Mouse (Mus musculus): ENCODE data around the gene Aak1. TPM values are rescaled to one million over a fixed set of nuclear protein-coding genes. Genes with fewer than 3 reads are reported as not detected.

Gene Aak1
- polyA plus RNA-seq (2015; fragmentation: Nextera tagmentation; extraction: Ambion mirVana): 4.6 and 4.8 TPM in 2 replicates

GRCm38 (mm10) chr6:86848915-86849644 is at the start of gene Aak1:
Gene Aak1 (plus strand): TSS chr6:86849517.

GRCm38 (mm10) chr6:87008887-87009286 is 159.6 kb downstream of the Aak1 start, which contains the start of gene Nfu1:
Gene Nfu1 (plus strand): TSS chr6:87009236.

DNA sequence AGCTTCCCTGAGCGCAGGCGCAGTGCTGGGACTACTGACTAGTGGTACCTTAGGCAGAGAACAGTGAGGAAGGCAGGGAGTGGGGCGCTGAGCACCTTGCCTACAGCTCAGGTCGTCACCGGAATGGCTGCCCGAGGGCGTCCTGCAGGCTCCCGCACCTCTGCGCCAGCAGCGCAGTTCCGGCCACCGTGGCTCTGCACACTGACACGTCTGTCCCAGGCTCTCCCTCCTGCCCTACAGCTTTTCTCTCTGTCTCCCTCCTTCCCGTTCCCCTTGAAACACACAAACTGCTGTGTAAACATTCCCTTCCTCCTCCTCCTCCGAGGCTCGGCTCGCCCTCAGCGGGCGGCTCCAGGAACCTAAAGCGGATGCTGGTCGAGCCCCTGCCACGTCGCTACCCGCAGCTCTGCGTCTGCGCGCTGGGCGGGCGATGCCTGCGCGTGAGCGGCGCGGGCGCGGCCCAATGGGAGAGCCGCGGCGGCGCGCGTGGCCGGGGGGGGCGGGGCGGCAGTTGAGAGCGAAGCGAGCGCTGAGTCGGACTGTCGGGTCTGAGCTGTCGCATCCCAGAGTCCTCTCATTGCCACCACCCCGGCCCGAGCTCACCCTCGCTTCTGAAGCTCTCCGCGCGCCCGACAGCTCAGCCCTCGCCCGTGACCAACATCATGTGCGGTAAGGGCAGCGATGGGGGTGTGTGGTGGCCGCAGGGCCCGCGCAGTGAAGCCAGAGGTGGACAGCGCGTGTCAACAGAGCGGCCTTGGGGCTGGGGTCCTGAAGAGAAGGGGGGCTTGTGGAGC is 193.2 kb downstream of the Aak1 start, which contains the start of gene Gfpt1:
Gene Gfpt1 (plus strand): TSS at position 510 of the 794 bp plus-strand sequence.

Other genes starting within 250 kb of the Aak1 start
- gene Asprv1, start 221.4 kb upstream of the Aak1 start, polyA plus RNA-seq (2015; fragmentation: Nextera tagmentation; extraction: Ambion mirVana): 45.2 and 54.4 TPM in 2 replicates
- 46.8 and 47.6 TPM in 2 replicates for gene Mxd1, start 180.4 kb upstream of the Aak1 start, polyA plus RNA-seq (2015; fragmentation: Nextera tagmentation; extraction: Ambion mirVana)
- 76.2 and 81.8 TPM in 2 replicates for gene Snrnp27, start 165.0 kb upstream of the Aak1 start, polyA plus RNA-seq (2015; fragmentation: Nextera tagmentation; extraction: Ambion mirVana)
- 10.3 and 11.2 TPM in 2 replicates for gene Gmcl1, start 116.1 kb upstream of the Aak1 start, polyA plus RNA-seq (2015; fragmentation: Nextera tagmentation; extraction: Ambion mirVana)
- gene Anxa4, start 55.9 kb upstream of the Aak1 start, polyA plus RNA-seq (2015; fragmentation: Nextera tagmentation; extraction: Ambion mirVana): 8.9 and 11.3 TPM in 2 replicates
- gene Nfu1, start 159.7 kb downstream of the Aak1 start, polyA plus RNA-seq (2015; fragmentation: Nextera tagmentation; extraction: Ambion mirVana): 64.4 and 70.1 TPM in 2 replicates
- gene Gfpt1, start 193.3 kb downstream of the Aak1 start, polyA plus RNA-seq (2015; fragmentation: Nextera tagmentation; extraction: Ambion mirVana): 7.4 and 8.5 TPM in 2 replicates